Mouse (Mus musculus) myocyte (in vitro differentiated cells): ENCODE data around the gene Wdr19.

Source experiments
- E2F4 ChIP-seq: IDR thresholded peaks from one replicate; pipeline ENCODE4 v1.6.1; 2011; ENCODE audit warnings: mild to moderate bottlenecking, control low read depth, moderate library complexity; ENCODE audit not compliant: insufficient read depth
- MAX ChIP-seq: IDR thresholded peaks from one replicate; pipeline ENCODE4 v1.6.1; 2011; ENCODE audit warnings: low read depth, mild to moderate bottlenecking, control low read depth
- MYOD1 ChIP-seq, 3 experiments: IDR thresholded peaks; one replicate each; pipeline ENCODE4 v1.6.1; 2011; ENCODE audit warnings: control low read depth in 2 of 3, low read depth in 2 of 3, mild to moderate bottlenecking in 2 of 3, moderate library complexity in 1 of 3; ENCODE audit not compliant: insufficient read length in 2 of 3, control insufficient read depth in 1 of 3
- MYOG ChIP-seq, 3 experiments: IDR thresholded peaks; one replicate each; pipeline ENCODE4 v1.6.1; 2011; ENCODE audit warnings: control low read depth in 2 of 3, low read depth in 2 of 3, mild to moderate bottlenecking in 2 of 3; ENCODE audit not compliant: insufficient read length in 2 of 3, control insufficient read depth in 1 of 3, insufficient read depth in 1 of 3
- POLR2A ChIP-seq: IDR thresholded peaks from one replicate; pipeline ENCODE4 v1.6.1; 2011; ENCODE audit warnings: low read depth, mild to moderate bottlenecking, control low read depth, moderate library complexity; ENCODE audit not compliant: insufficient read length
- POLR2AphosphoS2 ChIP-seq: IDR thresholded peaks from one replicate; pipeline ENCODE4 v1.6.1; 2011; ENCODE audit warnings: low read depth, control low read depth; ENCODE audit not compliant: insufficient read length
- REST ChIP-seq: IDR thresholded peaks from one replicate; pipeline ENCODE4 v1.6.1; 2011; ENCODE audit warnings: mild to moderate bottlenecking, control low read depth, moderate library complexity; ENCODE audit not compliant: insufficient read depth, insufficient read length
- TCF3 ChIP-seq: IDR thresholded peaks from one replicate; pipeline ENCODE4 v1.6.1; 2011; ENCODE audit warnings: low read depth, control low read depth; ENCODE audit not compliant: insufficient read length
- USF1 ChIP-seq: IDR thresholded peaks from one replicate; pipeline ENCODE4 v1.6.1; 2011; ENCODE audit warnings: low read depth, mild to moderate bottlenecking, control low read depth, moderate library complexity

DNA sequence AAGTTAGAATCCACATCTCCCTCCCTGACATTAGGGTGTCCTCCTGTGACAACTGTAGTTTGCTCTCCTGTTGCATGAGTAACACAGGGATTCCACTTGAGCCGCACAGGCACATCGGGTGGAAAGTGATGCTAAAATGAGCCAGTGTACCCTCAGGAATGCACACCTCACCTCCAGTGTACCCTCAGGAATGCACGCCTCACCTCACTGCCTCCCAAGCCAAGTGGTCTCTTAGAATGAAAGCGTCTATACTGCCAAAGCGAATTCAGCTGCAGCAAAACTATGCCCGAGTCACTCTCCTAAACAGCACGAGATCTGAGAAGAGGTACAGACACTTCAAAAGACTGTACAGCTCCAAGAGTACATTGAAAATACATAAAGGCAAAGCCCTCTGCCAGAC is 21.5 kb downstream of the Wdr19 start:
- TF ChIP-seq REST (no peak), TCF3 (no peak), POLR2A (no peak), MAX (no peak), MYOG (IDR thresholded peaks at IDR 0.05; ENCODE audit: control insufficient read depth in 1 of 3, insufficient read depth in 1 of 3, insufficient read length in 2 of 3, low read depth in 2 of 3) (no peak), E2F4 (no peak), POLR2AphosphoS2 (no peak), MYOD1 (IDR thresholded peaks at IDR 0.05; ENCODE audit: control insufficient read depth in 1 of 3, insufficient read length in 2 of 3, low read depth in 2 of 3) (no peak), USF1 (no peak)
